Mouse (Mus musculus): ENCODE data around the gene Mdh2. TPM values are rescaled to one million over a fixed set of nuclear protein-coding genes. Genes with fewer than 3 reads are reported as not detected.

Gene Mdh2
- polyA plus RNA-seq (2014; fragmentation: Illumina TruSeq; extraction: RNeasy Lipid Tissue Mini Kit (QIAGEN cat#74804); ENCODE audit: low read depth, low replicate concordance): 7.6 TPM

GRCm38 (mm10) chr5:135778471-135779445 lies at the start of gene Mdh2:
Mdh2 (plus strand) TSS chr5:135778480.

GRCm38 (mm10) chr5:135743741-135744609 lies 34.3 kb upstream of the Mdh2 start, which contains the start of gene Tmem120a:
Tmem120a (minus strand) TSS chr5:135744448.

GRCm38 (mm10) chr5:135777796-135778470 lies 347 bp upstream of the Mdh2 start, which contains the start of gene Styxl1:
Styxl1 (minus strand) TSS chr5:135778385.

GRCm38 (mm10) chr5:135806555-135807262 lies 28.4 kb downstream of the Mdh2 start, which contains the start of gene Srrm3:
Srrm3 (plus strand) TSS chr5:135806890.

Other genes starting within 250 kb of the Mdh2 start
- 7.3 TPM for gene Hip1, start 233.4 kb upstream of the Mdh2 start, polyA plus RNA-seq (2014; fragmentation: Illumina TruSeq; extraction: RNeasy Lipid Tissue Mini Kit (QIAGEN cat#74804); ENCODE audit: low read depth, low replicate concordance)
- gene Ccl26, start 214.9 kb upstream of the Mdh2 start, polyA plus RNA-seq (2014; fragmentation: Illumina TruSeq; extraction: RNeasy Lipid Tissue Mini Kit (QIAGEN cat#74804); ENCODE audit: low read depth, low replicate concordance): not detected
- gene Ccl24, start 205.4 kb upstream of the Mdh2 start, polyA plus RNA-seq (2014; fragmentation: Illumina TruSeq; extraction: RNeasy Lipid Tissue Mini Kit (QIAGEN cat#74804); ENCODE audit: low read depth, low replicate concordance): 0.27 TPM
- gene Rhbdd2, start 145.9 kb upstream of the Mdh2 start, polyA plus RNA-seq (2014; fragmentation: Illumina TruSeq; extraction: RNeasy Lipid Tissue Mini Kit (QIAGEN cat#74804); ENCODE audit: low read depth, low replicate concordance): 8.4 TPM
- 6.5 TPM for gene Por, start 108.4 kb upstream of the Mdh2 start, polyA plus RNA-seq (2014; fragmentation: Illumina TruSeq; extraction: RNeasy Lipid Tissue Mini Kit (QIAGEN cat#74804); ENCODE audit: low read depth, low replicate concordance)
- 22.3 TPM for gene Tmem120a, start 34.0 kb upstream of the Mdh2 start, polyA plus RNA-seq (2014; fragmentation: Illumina TruSeq; extraction: RNeasy Lipid Tissue Mini Kit (QIAGEN cat#74804); ENCODE audit: low read depth, low replicate concordance)
- 84.2 TPM for gene Styxl1, start 95 bp upstream of the Mdh2 start, polyA plus RNA-seq (2014; fragmentation: Illumina TruSeq; extraction: RNeasy Lipid Tissue Mini Kit (QIAGEN cat#74804); ENCODE audit: low read depth, low replicate concordance)
- 0.04 TPM for gene Srrm3, start 28.4 kb downstream of the Mdh2 start, polyA plus RNA-seq (2014; fragmentation: Illumina TruSeq; extraction: RNeasy Lipid Tissue Mini Kit (QIAGEN cat#74804); ENCODE audit: low read depth, low replicate concordance)
- gene Hspb1, start 109.4 kb downstream of the Mdh2 start, polyA plus RNA-seq (2014; fragmentation: Illumina TruSeq; extraction: RNeasy Lipid Tissue Mini Kit (QIAGEN cat#74804); ENCODE audit: low read depth, low replicate concordance): 0.99 TPM
- gene Ywhag, start 156.1 kb downstream of the Mdh2 start, polyA plus RNA-seq (2014; fragmentation: Illumina TruSeq; extraction: RNeasy Lipid Tissue Mini Kit (QIAGEN cat#74804); ENCODE audit: low read depth, low replicate concordance): 16.5 TPM
- 0.18 TPM for gene Ssc4d, start 196.1 kb downstream of the Mdh2 start, polyA plus RNA-seq (2014; fragmentation: Illumina TruSeq; extraction: RNeasy Lipid Tissue Mini Kit (QIAGEN cat#74804); ENCODE audit: low read depth, low replicate concordance)
- gene Zp3, start 201.6 kb downstream of the Mdh2 start, polyA plus RNA-seq (2014; fragmentation: Illumina TruSeq; extraction: RNeasy Lipid Tissue Mini Kit (QIAGEN cat#74804); ENCODE audit: low read depth, low replicate concordance): not detected
- gene Dtx2, start 216.3 kb downstream of the Mdh2 start, polyA plus RNA-seq (2014; fragmentation: Illumina TruSeq; extraction: RNeasy Lipid Tissue Mini Kit (QIAGEN cat#74804); ENCODE audit: low read depth, low replicate concordance): 1.4 TPM